Mouse (Mus musculus) heart, postnatal 0 days (tissue): ENCODE measurements around the gene Sesn1. TPM values are rescaled to one million over a fixed set of nuclear protein-coding genes. Genes with fewer than 3 reads are reported as not detected.

Experiments
- ATAC-seq: fragments of 200-750 bp; cut with Nextera tagmentation; 2 replicates; pipeline ENCODE4 v1.8.0; 2017; ENCODE audit warnings: low read depth, moderate number of reproducible peaks, moderate library complexity; ENCODE audit not compliant: insufficient read depth
- DNase-seq: peaks from one replicate; pipeline ENCODE4 v3.0.0-alpha.2; 2016; ENCODE audit warnings: low spot score
- H3K27ac ChIP-seq: fragments of 300-500 bp; sonication (generic); 2 replicates; pipeline ENCODE4 v1.5.1; 2014; ENCODE audit warnings: low read depth, mild to moderate bottlenecking
- H3K27me3 ChIP-seq: fragments of 300-500 bp; sonication (generic); 2 replicates; pipeline ENCODE4 v1.6.1; 2014; ENCODE audit warnings: low read length, mixed read lengths; ENCODE audit not compliant: control insufficient read depth, insufficient read depth
- H3K36me3 ChIP-seq: fragments of 300-500 bp; sonication (generic); replicated peaks from 2 replicates; pipeline ENCODE4 v1.6.1; 2014; ENCODE audit warnings: low read length, mixed read lengths; ENCODE audit not compliant: control insufficient read depth, insufficient read depth
- H3K4me1 ChIP-seq: fragments of 300-500 bp; sonication (generic); 2 replicates; pipeline ENCODE4 v1.6.1; 2014; ENCODE audit warnings: antibody characterized with exemption; ENCODE audit not compliant: control insufficient read depth, insufficient read depth
- H3K4me2 ChIP-seq: fragments of 300-500 bp; sonication (generic); 2 replicates; pipeline ENCODE4 v1.6.1; 2014; ENCODE audit warnings: low read depth, mild to moderate bottlenecking, low read length, moderate library complexity
- H3K4me3 ChIP-seq: fragments of 300-500 bp; sonication (generic); 2 replicates; pipeline ENCODE4 v1.5.1; 2014; ENCODE audit warnings: low read depth, low read length
- H3K9ac ChIP-seq: fragments of 300-500 bp; sonication (generic); replicated peaks from 2 replicates; pipeline ENCODE4 v1.6.1; 2014; ENCODE audit warnings: low read depth, low read length, mixed read lengths
- H3K9me3 ChIP-seq: fragments of 300-500 bp; sonication (generic); replicated peaks from 2 replicates; pipeline ENCODE4 v1.6.1; 2016; ENCODE audit warnings: low read length; ENCODE audit not compliant: control insufficient read depth
- CTCF ChIP-seq: IDR thresholded peaks from 2 replicates; pipeline ENCODE4 v1.5.1; 2016; ENCODE audit warnings: antibody characterized with exemption, control low read depth, low read depth
- EP300 ChIP-seq: IDR thresholded peaks from 2 replicates; pipeline ENCODE4 v1.6.1; 2016; ENCODE audit warnings: antibody characterized with exemption, low read depth
- WGBS: fragments of 180-500 bp; shearing (Covaris S2); extraction: QIAGEN DNeasy Blood & Tissue Kit; methylation state at CpG from one replicate; pipeline ENCODE4 v1.1.7; 2014; 5-methylcytosine and 5-hydroxymethylcytosine counted together
- polyA plus RNA-seq: library from polyadenylated mRNA; unstranded; fragments of >200 nt; fragmentation: Nextera tagmentation; extraction: Ambion mirVana; gene quantifications from 2 replicates; pipeline ENCODE4 v1.2.1, GENCODE M21; 2015
- total RNA-seq: library from RNA; depleted of rRNA; stranded (reverse); fragments of >200 nt; gene quantifications from 2 replicates; pipeline ENCODE4 v1.2.3, GENCODE M21; 2014; ENCODE audit warnings: low replicate concordance

The Sesn1 gene
- total and polyA plus RNA-seq, 2 experiments from 2014 or later: 44.5 to 68.2 TPM

GRCm38 (mm10) chr10:41889566-41889965 lies 79.8 kb downstream of the Sesn1 start:
- no peaks in the 10 kb centered on the region for H3K27me3 ChIP-seq
- no peak overlapping the region for H3K4me3 ChIP-seq
- H3K9ac ChIP-seq: no peak overlapping the region
- WGBS: 21% methylated on average over 5 of the region's 5 CpGs
- H3K36me3 ChIP-seq: no peaks in the 10 kb centered on the region; the same call in 1 of the 2 replicates
- H3K9me3 ChIP-seq: no peaks in the 10 kb centered on the region
- H3K27ac ChIP-seq: peak overlapping the region; percentile 46
- peak overlapping the region; percentile 39 for H3K4me2 ChIP-seq
- ATAC-seq (peak; percentile 10; the same call in 1 of the 2 replicates), DNase-seq (peak; percentile 82)
- H3K4me1 ChIP-seq: peaks cover 39% of the 10 kb centered on the region
- peak; percentile 99 for TF ChIP-seq EP300
- no peak for TF ChIP-seq CTCF

DNA sequence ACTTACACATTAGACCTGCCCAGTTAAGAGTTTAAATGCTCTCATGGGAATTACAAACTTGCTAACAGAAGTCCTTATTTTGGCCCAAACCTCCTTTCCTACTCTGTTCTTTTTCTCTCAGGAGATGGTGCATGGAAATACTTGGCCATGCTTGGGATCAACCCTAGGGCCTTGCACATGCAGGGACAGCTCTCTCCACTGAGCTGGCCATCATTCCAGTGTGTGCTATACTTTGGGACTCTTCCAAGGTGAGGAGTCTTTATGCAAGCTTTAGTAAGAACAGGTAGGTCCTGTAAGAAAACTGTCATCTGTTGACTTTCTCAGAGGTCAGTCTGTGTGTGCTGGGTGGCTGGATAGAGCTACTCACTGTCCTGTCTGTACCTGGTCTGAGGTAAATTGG lies 80.8 kb downstream of the Sesn1 start:
- no peak overlapping the region for H3K4me2 ChIP-seq
- peaks cover 35% of the 10 kb centered on the region for H3K4me1 ChIP-seq
- no peak overlapping the region for H3K27ac ChIP-seq

GRCm38 (mm10) chr10:41891312-41891711 lies 81.6 kb downstream of the Sesn1 start:
- TF ChIP-seq EP300: no peak
- TF ChIP-seq CTCF: no peak
- no peak for DNase-seq
- H3K4me3 ChIP-seq: no peak overlapping the region
- H3K9ac ChIP-seq: no peak overlapping the region
- H3K4me1 ChIP-seq: peaks cover 35% of the 10 kb centered on the region
- H3K4me2 ChIP-seq: no peak overlapping the region
- H3K27me3 ChIP-seq: no peaks in the 10 kb centered on the region
- H3K9me3 ChIP-seq: no peaks in the 10 kb centered on the region
- H3K36me3 ChIP-seq: peaks cover 5% of the 10 kb centered on the region
- no peak for ATAC-seq
- no peak overlapping the region for H3K27ac ChIP-seq
- 91% methylated on average over 4 of the region's 4 CpGs for WGBS

More for the DNA sequence above, 80.8 kb downstream of the Sesn1 start:
- no peaks in the 10 kb centered on the region for H3K9me3 ChIP-seq
- no peaks in the 10 kb centered on the region for H3K27me3 ChIP-seq
- DNase-seq (no peak), ATAC-seq (no peak)
- H3K4me3 ChIP-seq: no peak overlapping the region
- no peaks in the 10 kb centered on the region; the same call in 1 of the 2 replicates for H3K36me3 ChIP-seq
- TF ChIP-seq CTCF: no peak
- TF ChIP-seq EP300: no peak
- H3K9ac ChIP-seq: no peak overlapping the region

- TF ChIP-seq EP300 (0 out of 2 replicates have a peak, but pooled peaks have one; percentile 49), CTCF (no peak)
- Histone ChIP-seq H3K27me3 (no peaks in the 10 kb centered on the region), H3K9me3 (no peaks in the 10 kb centered on the region), H3K4me3 (no peak overlapping the region), H3K36me3 (peaks cover 23% of the 10 kb centered on the region), H3K4me2 (peak overlapping the region; percentile 4; the same call in 1 of the 2 replicates), H3K4me1 (peaks cover 30% of the 10 kb centered on the region), H3K9ac (0 out of 2 replicates have a peak overlapping the region, but pooled peaks have one; percentile 3), H3K27ac (peak overlapping the region; percentile 86)
- ATAC-seq (peak; percentile 49; the same call in 1 of the 2 replicates), DNase-seq (peak; percentile 53)
- WGBS: 21% methylated on average over 4 of the region's 4 CpGs
Observed at GRCm38 (mm10) chr10:41893433-41894411, 84.0 kb downstream of the Sesn1 start.

DNA sequence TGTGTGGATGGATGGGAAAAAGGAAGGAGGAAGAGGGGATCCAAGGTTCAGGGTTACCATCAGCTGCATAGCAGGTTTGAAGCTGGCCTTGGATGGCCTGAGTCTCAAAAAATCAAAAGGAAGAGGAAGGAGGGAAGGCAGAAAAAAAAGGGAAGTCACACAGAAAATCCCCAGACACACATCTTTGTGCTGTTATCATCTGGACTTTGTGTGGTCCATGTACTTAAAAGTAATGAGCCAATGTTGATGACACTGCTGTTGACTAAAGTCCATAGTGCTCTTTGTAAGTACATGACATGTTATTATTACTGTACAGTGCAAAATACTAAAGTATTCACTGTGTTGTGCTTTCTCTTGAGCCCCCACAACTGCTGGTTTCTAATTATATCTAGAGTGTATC lies 86.7 kb downstream of the Sesn1 start:
- no peaks in the 10 kb centered on the region for H3K9me3 ChIP-seq
- no peak overlapping the region for H3K4me2 ChIP-seq
- no peak overlapping the region for H3K9ac ChIP-seq
- H3K4me1 ChIP-seq: peaks cover 21% of the 10 kb centered on the region
- DNase-seq (no peak), ATAC-seq (no peak)
- H3K4me3 ChIP-seq: no peak overlapping the region
- TF ChIP-seq CTCF (no peak), EP300 (no peak)
- H3K36me3 ChIP-seq: peaks cover 41% of the 10 kb centered on the region
- H3K27ac ChIP-seq: no peak overlapping the region
- H3K27me3 ChIP-seq: no peaks in the 10 kb centered on the region
